Mouse (Mus musculus) CH12.LX (cell line): ENCODE measurements around the gene Kcnip4. TPM values are rescaled to one million over a fixed set of nuclear protein-coding genes. Genes with fewer than 3 reads are reported as not detected.

Experiments used
- DNase-seq: peaks from one replicate; pipeline ENCODE4 v3.0.0-alpha.2; 2013; ENCODE audit errors: extremely low read depth
- H3K27ac ChIP-seq: 2 replicates; pipeline ENCODE4 v1.5.1; 2012; ENCODE audit warnings: low read depth, mild to moderate bottlenecking, control low read depth, moderate library complexity; ENCODE audit not compliant: insufficient read depth
- H3K27me3 ChIP-seq: replicated peaks from 2 replicates; pipeline ENCODE3; 2012; ENCODE audit warnings: inconsistent platforms
- H3K36me3 ChIP-seq, 2 experiments: replicated peaks in 1 of 2; 2 replicates each; pipeline versions ENCODE3 to v1.6.1; 2012; ENCODE audit warnings: inconsistent platforms in 1 of 2, low read length in 1 of 2, mild to moderate bottlenecking in 1 of 2, mixed read lengths in 1 of 2, moderate library complexity in 1 of 2; ENCODE audit not compliant: control insufficient read depth in 1 of 2, insufficient read depth in 1 of 2
- H3K4me1 ChIP-seq, 2 experiments: 2 replicates each; pipeline ENCODE4 v1.6.1; 2012; ENCODE audit warnings: inconsistent platforms in 1 of 2, moderate library complexity in 1 of 2; ENCODE audit not compliant: insufficient read depth in 2 of 2, control insufficient read depth in 1 of 2
- H3K4me2 ChIP-seq: 2 replicates; pipeline ENCODE4 v1.6.1; 2012; ENCODE audit warnings: low read depth, mild to moderate bottlenecking, control low read depth; ENCODE audit not compliant: poor library complexity, insufficient read depth, severe bottlenecking
- H3K4me3 ChIP-seq, 3 experiments: fragments of 150-350 bp in 1 of 3; sonication (generic) in 1 of 3; replicated peaks in 1 of 3; 2 replicates each; pipeline versions ENCODE3 to v1.5.1; 2011 to 2012; ENCODE audit warnings: low read depth in 2 of 3, low read length in 2 of 3, mild to moderate bottlenecking in 2 of 3, moderate library complexity in 2 of 3, control low read depth in 1 of 3, improper control_type of control experiment in 1 of 3, inconsistent platforms in 1 of 3, mixed read lengths in 1 of 3; ENCODE audit not compliant: poor library complexity in 1 of 3
- H3K79me2 ChIP-seq: replicated peaks from 2 replicates; pipeline ENCODE4 v1.6.1; 2012; ENCODE audit warnings: mild to moderate bottlenecking, moderate library complexity; ENCODE audit not compliant: control insufficient read depth, poor library complexity, insufficient read depth, severe bottlenecking; ENCODE audit errors: extremely low read depth
- H3K9ac ChIP-seq: 2 replicates; pipeline ENCODE4 v1.6.1; 2012; ENCODE audit warnings: low read depth, mild to moderate bottlenecking, control low read depth, moderate library complexity; ENCODE audit not compliant: insufficient read depth
- H3K9me3 ChIP-seq: replicated peaks from 2 replicates; pipeline ENCODE3; 2012; ENCODE audit warnings: low read length, inconsistent platforms, mixed read lengths
- CHD1 ChIP-seq: IDR thresholded peaks from 2 replicates; pipeline ENCODE4 v1.6.1; 2012; ENCODE audit warnings: low read depth, low read length, improper control_type of control experiment, inconsistent platforms
- CHD2 ChIP-seq: IDR thresholded peaks from 2 replicates; pipeline ENCODE4 v1.6.1; 2011; ENCODE audit warnings: low read length, improper control_type of control experiment
- CTCF ChIP-seq, 2 experiments: IDR thresholded peaks in 1 of 2; conservative IDR thresholded peaks in 1 of 2; 2 replicates each; pipeline ENCODE4 v1.5.1; 2011 to 2012; ENCODE audit warnings: low read depth in 2 of 2, low read length in 2 of 2, improper control_type of control experiment in 1 of 2, inconsistent platforms in 1 of 2, mild to moderate bottlenecking in 1 of 2, moderate library complexity in 1 of 2
- ELF1 ChIP-seq: IDR thresholded peaks from 2 replicates; pipeline ENCODE4 v1.6.1; 2014; ENCODE audit warnings: low read depth, mild to moderate bottlenecking, inconsistent platforms, low read length, improper control_type of control experiment
- EP300 ChIP-seq: IDR thresholded peaks from 2 replicates; pipeline ENCODE4 v1.6.1; 2011; ENCODE audit warnings: low read length, improper control_type of control experiment
- ETS1 ChIP-seq: conservative IDR thresholded peaks from 2 replicates; pipeline ENCODE4 v1.6.1; 2012; ENCODE audit warnings: low read depth, mild to moderate bottlenecking, inconsistent platforms, low read length, improper control_type of control experiment, moderate library complexity
- HCFC1 ChIP-seq: IDR thresholded peaks from 2 replicates; pipeline ENCODE4 v1.6.1; 2012; ENCODE audit warnings: low read depth, mild to moderate bottlenecking, inconsistent platforms, low read length, improper control_type of control experiment
- JUND ChIP-seq: conservative IDR thresholded peaks from 2 replicates; pipeline ENCODE4 v1.6.1; 2011; ENCODE audit warnings: low read depth, low read length, improper control_type of control experiment
- MAX ChIP-seq: IDR thresholded peaks from 2 replicates; pipeline ENCODE4 v1.6.1; 2011; ENCODE audit warnings: low read length, improper control_type of control experiment
- MAZ ChIP-seq: IDR thresholded peaks from 2 replicates; pipeline ENCODE4 v1.6.1; 2012; ENCODE audit warnings: low read depth, mild to moderate bottlenecking, inconsistent platforms, low read length, improper control_type of control experiment, moderate library complexity
- MEF2A ChIP-seq: IDR thresholded peaks from 2 replicates; pipeline ENCODE4 v1.6.1; 2014; ENCODE audit warnings: low read depth, mild to moderate bottlenecking, inconsistent platforms, low read length, improper control_type of control experiment, borderline replicate concordance
- MXI1 ChIP-seq: IDR thresholded peaks from 2 replicates; pipeline ENCODE4 v1.6.1; 2011; ENCODE audit warnings: mild to moderate bottlenecking, low read depth, low read length, improper control_type of control experiment
- PAX5 ChIP-seq: IDR thresholded peaks from 2 replicates; pipeline ENCODE4 v1.6.1; 2012; ENCODE audit warnings: low read length, inconsistent platforms, mixed read lengths
- RCOR1 ChIP-seq: conservative IDR thresholded peaks from 2 replicates; pipeline ENCODE4 v1.6.1; 2012; ENCODE audit warnings: low read depth, mild to moderate bottlenecking, inconsistent platforms, low read length, improper control_type of control experiment
- TBP ChIP-seq: conservative IDR thresholded peaks from 2 replicates; pipeline ENCODE4 v1.6.1; 2011; ENCODE audit warnings: low read depth, low read length, improper control_type of control experiment
- UBTF ChIP-seq: IDR thresholded peaks from 2 replicates; pipeline ENCODE4 v1.6.1; 2012; ENCODE audit warnings: low read depth, mild to moderate bottlenecking, inconsistent platforms, low read length, improper control_type of control experiment, moderate library complexity
- USF1 ChIP-seq: IDR thresholded peaks from 2 replicates; pipeline ENCODE4 v1.6.1; 2014; ENCODE audit warnings: low read depth, mild to moderate bottlenecking, inconsistent platforms, low read length, improper control_type of control experiment
- USF2 ChIP-seq: conservative IDR thresholded peaks from 2 replicates; pipeline ENCODE4 v1.6.1; 2011; ENCODE audit warnings: low read depth, low read length, improper control_type of control experiment
- ZMIZ1 ChIP-seq: IDR thresholded peaks from 2 replicates; pipeline ENCODE4 v1.6.1; 2012; ENCODE audit warnings: low read depth, mild to moderate bottlenecking, inconsistent platforms, low read length, improper control_type of control experiment
- dilution Hi-C: fragments of 300-500 bp; cut with MboI; formaldehyde crosslinking; loops from 2 replicates; pipeline ENCODE4 v1.14.3; 2020; ENCODE audit warnings: low sequenced_read_pairs; ENCODE audit not compliant: extremely low pct_unique_long_range_greater_than_20kb, extremely low pct_ligation_motif_present
- in situ Hi-C: fragments of 300-500 bp; cut with MboI; formaldehyde crosslinking; loops from 3 replicates; pipeline ENCODE4 v1.14.3; 2019; ENCODE audit warnings: low sequenced_read_pairs, low pct_ligation_motif_present, low pct_unique_long_range_greater_than_20kb, mixed read lengths
- polyA plus RNA-seq: library from polyadenylated mRNA; unstranded; fragments of >175 nt; gene quantifications from 2 replicates; pipeline ENCODE4 v1.2.1, GENCODE M21; 2012; ENCODE audit warnings: low read depth; ENCODE audit not compliant: insufficient read length
- total RNA-seq, 2 experiments: library from RNA; depleted of rRNA; stranded (reverse); fragments of 300-350 nt in 1 of 2; fragments of >200 nt in 1 of 2; gene quantifications; 2 replicates each; pipeline ENCODE4 v1.2.3; 2012 to 2014

Kcnip4 gene
- total RNA-seq (2012; rRNA removed) (not detected in 2 replicates), total RNA-seq (2014; rRNA removed) (not detected in 2 replicates), polyA plus RNA-seq (0.52 and 0.80 TPM in 2 replicates)

- Histone ChIP-seq H3K4me1 (no peaks in the 10 kb centered on the region), H3K9ac (no peak within 1 kb of the TSS)
- in situ Hi-C loops = no loop called here
- no peak for TF ChIP-seq ELF1
- no peak for TF ChIP-seq EP300
- TF ChIP-seq, all 38 proteins: peak for 0
- Histone ChIP-seq H3K4me3 (no peak within 1 kb of the TSS), H3K79me2 (no peaks in the 10 kb centered on the region), H3K9me3 (peaks cover 60% of the 10 kb centered on the region), H3K36me3 (no peaks in the 10 kb centered on the region), H3K27me3 (no peaks in the 10 kb centered on the region), H3K27ac (no peak within 1 kb of the TSS), H3K4me2 (no peak within 1 kb of the TSS)
- dilution Hi-C loops = no loop called here
- DNase-seq = no peak
Observed at GRCm38 (mm10) chr5:49524394-49525241, at the start of gene Kcnip4. TSS of gene Kcnip4 (minus strand) at chr5:49524907.

DNA sequence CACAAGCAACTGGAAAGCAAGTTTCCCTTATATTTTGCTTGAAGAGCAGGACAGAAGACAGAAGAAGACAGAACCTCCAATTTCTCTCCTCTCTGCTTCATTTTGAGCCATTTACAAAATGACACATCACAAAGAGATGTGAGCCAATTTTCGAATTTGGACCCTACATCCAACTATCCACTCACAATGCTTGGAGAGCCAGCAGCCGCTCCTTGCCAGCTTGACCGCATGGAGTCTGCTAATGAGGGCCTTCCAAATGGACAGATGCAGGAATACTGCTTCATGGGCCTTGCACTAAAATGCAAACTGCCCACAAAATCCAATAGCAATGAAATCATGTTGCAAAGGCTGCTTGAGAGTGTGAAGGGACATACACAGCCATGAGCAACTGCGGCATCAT lies 47.2 kb upstream of the Kcnip4 start:
- H3K27me3 ChIP-seq = no peaks in the 10 kb centered on the region
- H3K9me3 ChIP-seq = peaks cover 31% of the 10 kb centered on the region
- H3K4me1 ChIP-seq = no peaks in the 10 kb centered on the region
- in situ Hi-C loops = no loop called here
- no peak for TF ChIP-seq MEF2A
- no peak for TF ChIP-seq MAZ
- TF ChIP-seq EP300 = no peak
- TF ChIP-seq ZMIZ1 = no peak
- no peak for TF ChIP-seq USF2
- no peak for TF ChIP-seq CHD2
- no peak for TF ChIP-seq HCFC1
- no peak for TF ChIP-seq ETS1
- no peak for TF ChIP-seq TBP
- TF ChIP-seq UBTF = no peak
- no peak for TF ChIP-seq PAX5
- no peak for TF ChIP-seq USF1
- TF ChIP-seq CTCF (conservative IDR thresholded peaks at IDR 0.05 in 1 of 2, IDR thresholded peaks at IDR 0.05 in 1 of 2; ENCODE audit: low read depth in 2 of 2, low read length in 2 of 2) = no peak
- no peak for TF ChIP-seq CHD1
- TF ChIP-seq RCOR1 = no peak
- no peak for TF ChIP-seq MAX
- no peak for TF ChIP-seq MXI1
- no peak for TF ChIP-seq JUND
- TF ChIP-seq, all 38 proteins: peak for 0
- no peaks in the 10 kb centered on the region for H3K79me2 ChIP-seq
- dilution Hi-C loops = no loop called here
- DNase-seq = no peak
- no peak overlapping the region for H3K27ac ChIP-seq
- no peak overlapping the region for H3K4me3 ChIP-seq
- no peaks in the 10 kb centered on the region for H3K36me3 ChIP-seq
- no peak overlapping the region for H3K9ac ChIP-seq
- H3K4me2 ChIP-seq = no peak overlapping the region
